Mouse (Mus musculus) right cerebral cortex, postnatal 36 days (tissue): ENCODE results near the gene Dpy19l3.

Experiments
- DNase-seq, 2 experiments: peaks; one replicate each; pipeline ENCODE4 v3.0.0; 2022; ENCODE audit warnings: low spot score in 2 of 2, mixed read lengths in 1 of 2

The Dpy19l3 gene

GRCm38 (mm10) chr7:35750873-35751272 is 3.4 kb downstream of the Dpy19l3 start:
- DNase-seq = no peak

GRCm38 (mm10) chr7:35747397-35747964 is 6.8 kb downstream of the Dpy19l3 start:
- no peak for DNase-seq

- DNase-seq = no peak
Measured at GRCm38 (mm10) chr7:35746686-35747396, 7.4 kb downstream of the Dpy19l3 start.

GRCm38 (mm10) chr7:35745281-35745702 is 9.0 kb downstream of the Dpy19l3 start:
- no peak for DNase-seq

GRCm38 (mm10) chr7:35744771-35745170 is 9.5 kb downstream of the Dpy19l3 start:
- peak; percentile 74 to 81 for DNase-seq

- DNase-seq = no peak
Measured at GRCm38 (mm10) chr7:35742310-35742709, 11.9 kb downstream of the Dpy19l3 start.

GRCm38 (mm10) chr7:35741858-35742257 is 12.4 kb downstream of the Dpy19l3 start:
- DNase-seq = no peak

- DNase-seq = no peak
Measured at GRCm38 (mm10) chr7:35740489-35741230, 13.6 kb downstream of the Dpy19l3 start.

GRCm38 (mm10) chr7:35738871-35739270 is 15.4 kb downstream of the Dpy19l3 start:
- DNase-seq = no peak

- no peak for DNase-seq
Measured at GRCm38 (mm10) chr7:35733313-35734050, 20.8 kb downstream of the Dpy19l3 start.

GRCm38 (mm10) chr7:35732585-35733059 is 21.6 kb downstream of the Dpy19l3 start:
- DNase-seq = no peak

- peak in 1 of 2 experiments; percentile 53 for DNase-seq
Measured at GRCm38 (mm10) chr7:35729621-35730031, 24.6 kb downstream of the Dpy19l3 start.

- no peak for DNase-seq
Measured at GRCm38 (mm10) chr7:35728376-35728775, 25.9 kb downstream of the Dpy19l3 start.

- DNase-seq = no peak
Measured at GRCm38 (mm10) chr7:35723035-35723434, 31.2 kb downstream of the Dpy19l3 start.

GRCm38 (mm10) chr7:35718421-35719178 is 35.7 kb downstream of the Dpy19l3 start:
- no peak for DNase-seq

GRCm38 (mm10) chr7:35710366-35710765 is 43.9 kb downstream of the Dpy19l3 start:
- DNase-seq = no peak

- no peak for DNase-seq
Measured at GRCm38 (mm10) chr7:35708101-35708500, 46.2 kb downstream of the Dpy19l3 start.

GRCm38 (mm10) chr7:35699005-35699404 is 55.2 kb downstream of the Dpy19l3 start:
- no peak for DNase-seq

- no peak for DNase-seq
Measured at GRCm38 (mm10) chr7:35698073-35698472, 56.2 kb downstream of the Dpy19l3 start.

GRCm38 (mm10) chr7:35692641-35693040 is 61.6 kb downstream of the Dpy19l3 start:
- DNase-seq = no peak

- DNase-seq = no peak
Measured at GRCm38 (mm10) chr7:35692117-35692516, 62.1 kb downstream of the Dpy19l3 start.
